Mouse (Mus musculus) heart, embryonic 14.5 days (tissue): Measurements from ENCODE around the gene Mat2b. TPM values are rescaled to one million over a fixed set of nuclear protein-coding genes. Genes with fewer than 3 reads are reported as not detected.
"Not testable (repeated sequence)": the region's sequence is repeated elsewhere in the genome, so short reads cannot be mapped to it uniquely, and the experiment has no call there.

Source experiments
- ATAC-seq: fragments of 200-750 bp; cut with Nextera tagmentation; 2 replicates; pipeline ENCODE4 v1.8.0; 2017; ENCODE audit warnings: low read depth, moderate TSS enrichment; ENCODE audit not compliant: insufficient number of reproducible peaks, insufficient read depth, low FRiP score
- H3K27ac ChIP-seq, 2 experiments: fragments of 200-500 bp in 1 of 2; fragments of 300-500 bp in 1 of 2; sonication (generic) in 1 of 2; replicated peaks in 1 of 2; 2 replicates each; pipeline ENCODE4 v1.5.1; 2012 to 2014; ENCODE audit warnings: low read depth in 2 of 2, low read length in 2 of 2, control low read depth in 1 of 2, mild to moderate bottlenecking in 1 of 2, mixed read lengths in 1 of 2; ENCODE audit not compliant: control insufficient read depth in 1 of 2, insufficient read depth in 1 of 2
- H3K27me3 ChIP-seq: fragments of 300-500 bp; sonication (generic); 2 replicates; pipeline ENCODE4 v1.6.1; 2014; ENCODE audit warnings: mild to moderate bottlenecking, low read length, control low read depth; ENCODE audit not compliant: control insufficient read depth, insufficient read depth
- H3K36me3 ChIP-seq: fragments of 300-500 bp; sonication (generic); 2 replicates; pipeline ENCODE4 v1.6.1; 2014; ENCODE audit warnings: mild to moderate bottlenecking, control low read depth, low read length, mixed read lengths; ENCODE audit not compliant: control insufficient read depth, insufficient read depth
- H3K4me1 ChIP-seq, 2 experiments: fragments of 200-500 bp in 1 of 2; fragments of 300-500 bp in 1 of 2; sonication (generic) in 1 of 2; 2 replicates each; pipeline ENCODE4 v1.6.1; 2012 to 2014; ENCODE audit warnings: low read length in 2 of 2, control low read depth in 1 of 2, mixed read lengths in 1 of 2; ENCODE audit not compliant: control insufficient read depth in 2 of 2, insufficient read depth in 2 of 2
- H3K4me2 ChIP-seq: fragments of 300-500 bp; sonication (generic); 2 replicates; pipeline ENCODE4 v1.6.1; 2014; ENCODE audit warnings: mild to moderate bottlenecking, low read length
- H3K4me3 ChIP-seq, 2 experiments: fragments of 200-500 bp in 1 of 2; fragments of 300-500 bp in 1 of 2; sonication (generic) in 1 of 2; 2 replicates each; pipeline ENCODE4 v1.5.1; 2012 to 2014; ENCODE audit warnings: low read length in 2 of 2, mild to moderate bottlenecking in 2 of 2, control low read depth in 1 of 2, low read depth in 1 of 2, moderate library complexity in 1 of 2; ENCODE audit not compliant: control insufficient read depth in 1 of 2, insufficient read depth in 1 of 2
- H3K9ac ChIP-seq: fragments of 300-500 bp; sonication (generic); 2 replicates; pipeline ENCODE4 v1.6.1; 2014; ENCODE audit warnings: mild to moderate bottlenecking, low read length
- H3K9me3 ChIP-seq: fragments of 300-500 bp; sonication (generic); 2 replicates; pipeline ENCODE4 v1.6.1; 2016; ENCODE audit warnings: low read length, control low read depth; ENCODE audit not compliant: control insufficient read depth
- WGBS: fragments of 180-500 bp; shearing (Covaris S2); extraction: QIAGEN DNeasy Blood & Tissue Kit; methylation state at CpG from one replicate; pipeline ENCODE4 v1.1.7; 2014; 5-methylcytosine and 5-hydroxymethylcytosine counted together
- polyA plus RNA-seq: library from polyadenylated mRNA; unstranded; fragments of >200 nt; fragmentation: Nextera tagmentation; extraction: Ambion mirVana; gene quantifications from 2 replicates; pipeline ENCODE4 v1.2.1, GENCODE M21; 2014

The Mat2b gene
- polyA plus RNA-seq, 1 experiment from 2014 or later = 132 TPM

- Histone ChIP-seq H3K36me3 (peaks cover 97% of the 10 kb centered on the region), H3K9me3 (no peaks in the 10 kb centered on the region), H3K4me1 (no peaks in the 10 kb centered on the region), H3K27me3 (no peaks in the 10 kb centered on the region), H3K9ac (no peak overlapping the region), H3K4me3 (no peak overlapping the region), H3K4me2 (no peak overlapping the region), H3K27ac (no peak overlapping the region)
- ATAC-seq = no peak
Measured at GRCm38 (mm10) chr11:40718324-40718723, 23.3 kb upstream of the Mat2b start.

GRCm38 (mm10) chr11:40715524-40715923 is 20.5 kb upstream of the Mat2b start:
- H3K27me3 ChIP-seq = no peaks in the 10 kb centered on the region
- H3K9ac ChIP-seq = no peak overlapping the region
- ATAC-seq = no peak
- no peaks in the 10 kb centered on the region for H3K4me1 ChIP-seq
- peaks cover 96% of the 10 kb centered on the region for H3K36me3 ChIP-seq
- H3K4me3 ChIP-seq = no peak overlapping the region
- WGBS = 95% methylated on average over 5 of the region's 5 CpGs
- no peaks in the 10 kb centered on the region for H3K9me3 ChIP-seq
- no peak overlapping the region for H3K4me2 ChIP-seq
- no peak overlapping the region for H3K27ac ChIP-seq

DNA sequence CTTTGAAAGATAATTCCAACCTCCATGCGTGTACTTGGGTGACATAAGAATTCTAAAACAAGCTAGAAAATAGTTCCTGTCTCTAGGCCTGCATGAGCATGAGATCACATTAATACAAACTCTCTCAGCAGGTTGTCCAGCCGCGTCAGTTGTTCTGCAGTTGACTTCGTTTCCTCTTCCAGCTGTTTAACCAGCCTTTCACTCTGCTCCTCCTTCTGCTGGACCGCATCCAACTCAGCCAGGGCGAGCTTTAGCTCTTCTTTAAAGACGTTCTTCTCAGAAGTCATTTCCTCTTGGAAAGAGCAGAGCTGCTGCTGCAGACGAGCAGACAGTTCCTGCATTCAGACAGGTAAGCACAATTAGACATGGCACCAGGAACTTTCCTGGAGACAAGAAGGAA is 18.9 kb upstream of the Mat2b start:
- no peaks in the 10 kb centered on the region for H3K4me1 ChIP-seq
- peaks cover 96% of the 10 kb centered on the region for H3K36me3 ChIP-seq
- no peak overlapping the region for H3K4me3 ChIP-seq
- 82% methylated on average over 8 of the region's 8 CpGs for WGBS
- no peak overlapping the region for H3K4me2 ChIP-seq
- H3K9ac ChIP-seq = no peak overlapping the region
- no peaks in the 10 kb centered on the region for H3K9me3 ChIP-seq
- ATAC-seq = no peak
- no peaks in the 10 kb centered on the region for H3K27me3 ChIP-seq
- H3K27ac ChIP-seq = no peak overlapping the region

DNA sequence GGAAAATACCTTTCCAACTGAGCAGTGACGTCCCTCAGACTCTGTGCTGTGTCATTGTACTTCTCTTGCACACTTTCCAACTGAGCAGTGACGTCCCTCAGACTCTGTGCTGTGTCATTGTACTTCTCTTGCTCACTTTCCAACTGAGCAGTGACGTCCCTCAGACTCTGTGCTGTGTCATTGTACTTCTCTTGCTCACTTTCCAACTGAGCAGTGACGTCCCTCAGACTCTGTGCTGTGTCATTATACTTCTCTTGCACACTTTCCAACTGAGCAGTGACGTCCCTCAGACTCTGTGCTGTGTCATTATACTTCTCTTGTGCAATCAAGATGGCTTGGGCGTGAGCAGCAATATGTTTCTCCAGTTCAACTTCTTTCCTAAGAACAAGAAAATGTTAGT is 14.9 kb upstream of the Mat2b start:
- H3K9me3 ChIP-seq, H3K27ac ChIP-seq, H3K4me1 ChIP-seq, H3K9ac ChIP-seq, H3K4me3 ChIP-seq, H3K4me2 ChIP-seq, H3K27me3 ChIP-seq, ATAC-seq: not testable (repeated sequence)
- 86% methylated on average over 6 of the region's 6 CpGs for WGBS
- peaks cover 95% of the 10 kb centered on the region for H3K36me3 ChIP-seq

DNA sequence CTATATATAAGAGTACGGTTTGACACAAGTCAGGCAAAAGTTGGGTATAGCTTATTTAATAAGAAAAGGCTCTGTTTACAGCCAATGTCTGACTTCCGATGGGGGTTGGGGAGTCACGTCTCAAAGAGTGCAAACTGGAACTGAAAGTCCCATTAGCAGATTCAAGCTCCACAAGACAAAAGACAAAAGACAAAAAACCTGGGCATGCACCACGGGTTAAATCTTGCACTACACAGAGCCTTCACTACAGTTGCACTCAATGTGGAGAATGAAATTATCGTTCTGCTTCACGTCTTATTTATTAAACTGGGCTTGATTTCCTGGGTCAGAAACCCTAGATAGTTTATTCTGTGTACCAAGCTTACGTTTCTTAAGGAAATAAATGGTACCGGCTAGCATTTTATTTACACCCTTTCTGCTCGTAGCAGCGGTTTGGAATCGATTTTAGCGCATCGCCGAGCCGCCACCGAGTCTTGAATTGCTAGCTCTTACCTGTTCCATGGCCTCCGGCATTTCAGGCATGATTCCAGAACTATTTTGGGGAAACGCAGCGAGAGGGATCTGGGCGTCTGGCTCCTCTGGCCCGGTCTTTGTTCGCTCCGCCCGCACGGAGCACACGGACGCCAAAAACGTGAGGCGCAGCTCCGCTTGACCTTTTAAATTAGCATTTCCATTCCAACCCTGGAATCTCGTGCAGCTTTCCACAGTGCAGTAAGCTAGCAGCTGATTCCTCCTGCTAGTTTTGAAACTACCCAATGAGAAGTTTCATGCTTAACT is 504 bp downstream of the Mat2b start:
- peak overlapping the region; percentile 62 to 96 for H3K4me3 ChIP-seq
- H3K9me3 ChIP-seq = no peaks in the 10 kb centered on the region
- peaks cover 9 to 22% of the 10 kb centered on the region in 2 experiments for H3K4me1 ChIP-seq
- peak overlapping the region; percentile 96 to 100 for H3K27ac ChIP-seq
- H3K27me3 ChIP-seq = no peaks in the 10 kb centered on the region
- peak overlapping the region; percentile 90 for H3K4me2 ChIP-seq
- peak; percentile 19 for ATAC-seq
- peak overlapping the region; percentile 79 for H3K9ac ChIP-seq
- under 1% methylated on average over 31 of the region's 31 CpGs for WGBS
- H3K36me3 ChIP-seq = no peaks in the 10 kb centered on the region

GRCm38 (mm10) chr11:40693366-40693951 is 1.5 kb downstream of the Mat2b start:
- under 1% methylated on average over 16 of the region's 16 CpGs for WGBS
- H3K36me3 ChIP-seq = no peaks in the 10 kb centered on the region
- H3K4me2 ChIP-seq = peak overlapping the region; percentile 90
- no peaks in the 10 kb centered on the region for H3K9me3 ChIP-seq
- peaks cover 9 to 27% of the 10 kb centered on the region in 2 experiments for H3K4me1 ChIP-seq
- peak overlapping the region; percentile 96 to 98 for H3K27ac ChIP-seq
- peak overlapping the region; percentile 79 for H3K9ac ChIP-seq
- peak overlapping the region; percentile 62 to 99 for H3K4me3 ChIP-seq
- no peaks in the 10 kb centered on the region for H3K27me3 ChIP-seq
- no peak for ATAC-seq

DNA sequence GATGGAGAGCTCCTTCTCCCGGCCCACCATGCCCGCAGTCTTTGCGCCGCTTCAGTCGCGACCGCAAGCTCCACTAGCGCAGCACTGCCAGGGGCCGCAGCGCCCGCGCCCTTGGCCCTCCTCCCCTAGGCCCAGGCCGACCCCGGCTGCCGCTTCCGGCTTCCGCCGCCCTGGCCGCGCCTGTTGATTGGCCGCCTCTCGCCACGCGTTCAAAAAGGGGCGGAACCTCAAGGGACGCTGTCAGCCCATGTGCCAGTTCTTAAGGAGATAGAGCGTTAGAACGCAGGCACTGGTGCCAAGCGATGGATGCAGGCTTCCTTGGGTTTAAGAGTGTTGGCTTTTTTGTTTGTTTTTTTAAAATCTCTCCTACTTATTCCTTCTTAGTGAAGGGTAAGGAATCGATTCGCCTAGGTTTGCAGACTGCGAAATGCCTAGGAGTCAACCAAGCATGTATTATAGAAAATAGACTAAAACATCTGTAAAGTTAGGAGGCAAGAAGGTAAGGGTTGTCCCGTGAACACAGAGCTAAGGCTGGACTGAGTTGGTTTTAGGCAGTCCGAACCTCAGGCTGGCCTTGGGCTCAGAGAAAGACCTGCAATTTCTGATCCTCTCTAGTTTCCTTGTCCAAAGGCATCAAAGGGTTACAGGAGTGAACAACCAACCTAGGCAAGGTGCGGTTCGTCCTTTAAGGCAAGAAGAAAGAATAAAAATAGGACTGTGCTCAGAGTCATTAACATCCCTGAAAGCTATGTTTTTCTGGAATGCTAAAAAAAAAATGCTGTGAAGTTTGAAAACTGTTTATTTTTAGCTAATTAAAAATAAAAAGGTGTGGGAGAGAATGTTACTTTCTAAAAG is 2.3 kb downstream of the Mat2b start:
- Histone ChIP-seq H3K27ac (peak overlapping the region; percentile 96 to 98), H3K27me3 (no peaks in the 10 kb centered on the region), H3K9ac (peak overlapping the region; percentile 79), H3K36me3 (peaks cover 3% of the 10 kb centered on the region), H3K4me1 (peaks cover 9 to 27% of the 10 kb centered on the region in 2 experiments), H3K9me3 (no peaks in the 10 kb centered on the region), H3K4me2 (peak overlapping the region; percentile 90), H3K4me3 (peak overlapping the region; percentile 62 to 99)
- ATAC-seq = peak; percentile 94
- under 1% methylated on average over 36 of the region's 36 CpGs for WGBS
